Mouse (Mus musculus) heart, embryonic 14.5 days (tissue): ENCODE measurements around the gene Rfx4. TPM values are rescaled to one million over a fixed set of nuclear protein-coding genes. Genes with fewer than 3 reads are reported as not detected.
A peak's percentile ranks its signal among the peaks of the same experiment; 100 is the strongest.

ENCODE experiments used
- ATAC-seq: fragments of 200-750 bp; cut with Nextera tagmentation; 2 replicates; pipeline ENCODE4 v1.8.0; 2017; ENCODE audit warnings: low read depth, moderate TSS enrichment; ENCODE audit not compliant: insufficient number of reproducible peaks, insufficient read depth, low FRiP score
- H3K27ac ChIP-seq, 2 experiments: fragments of 200-500 bp in 1 of 2; fragments of 300-500 bp in 1 of 2; sonication (generic) in 1 of 2; replicated peaks in 1 of 2; 2 replicates each; pipeline ENCODE4 v1.5.1; 2012 to 2014; ENCODE audit warnings: low read depth in 2 of 2, low read length in 2 of 2, control low read depth in 1 of 2, mild to moderate bottlenecking in 1 of 2, mixed read lengths in 1 of 2; ENCODE audit not compliant: control insufficient read depth in 1 of 2, insufficient read depth in 1 of 2
- H3K27me3 ChIP-seq: fragments of 300-500 bp; sonication (generic); 2 replicates; pipeline ENCODE4 v1.6.1; 2014; ENCODE audit warnings: mild to moderate bottlenecking, low read length, control low read depth; ENCODE audit not compliant: control insufficient read depth, insufficient read depth
- H3K36me3 ChIP-seq: fragments of 300-500 bp; sonication (generic); 2 replicates; pipeline ENCODE4 v1.6.1; 2014; ENCODE audit warnings: mild to moderate bottlenecking, control low read depth, low read length, mixed read lengths; ENCODE audit not compliant: control insufficient read depth, insufficient read depth
- H3K4me1 ChIP-seq, 2 experiments: fragments of 200-500 bp in 1 of 2; fragments of 300-500 bp in 1 of 2; sonication (generic) in 1 of 2; 2 replicates each; pipeline ENCODE4 v1.6.1; 2012 to 2014; ENCODE audit warnings: low read length in 2 of 2, control low read depth in 1 of 2, mixed read lengths in 1 of 2; ENCODE audit not compliant: control insufficient read depth in 2 of 2, insufficient read depth in 2 of 2
- H3K4me2 ChIP-seq: fragments of 300-500 bp; sonication (generic); 2 replicates; pipeline ENCODE4 v1.6.1; 2014; ENCODE audit warnings: mild to moderate bottlenecking, low read length
- H3K4me3 ChIP-seq, 2 experiments: fragments of 200-500 bp in 1 of 2; fragments of 300-500 bp in 1 of 2; sonication (generic) in 1 of 2; 2 replicates each; pipeline ENCODE4 v1.5.1; 2012 to 2014; ENCODE audit warnings: low read length in 2 of 2, mild to moderate bottlenecking in 2 of 2, control low read depth in 1 of 2, low read depth in 1 of 2, moderate library complexity in 1 of 2; ENCODE audit not compliant: control insufficient read depth in 1 of 2, insufficient read depth in 1 of 2
- H3K9ac ChIP-seq: fragments of 300-500 bp; sonication (generic); 2 replicates; pipeline ENCODE4 v1.6.1; 2014; ENCODE audit warnings: mild to moderate bottlenecking, low read length
- H3K9me3 ChIP-seq: fragments of 300-500 bp; sonication (generic); 2 replicates; pipeline ENCODE4 v1.6.1; 2016; ENCODE audit warnings: low read length, control low read depth; ENCODE audit not compliant: control insufficient read depth
- WGBS: fragments of 180-500 bp; shearing (Covaris S2); extraction: QIAGEN DNeasy Blood & Tissue Kit; methylation state at CpG from one replicate; pipeline ENCODE4 v1.1.7; 2014; 5-methylcytosine and 5-hydroxymethylcytosine counted together
- polyA plus RNA-seq: library from polyadenylated mRNA; unstranded; fragments of >200 nt; fragmentation: Nextera tagmentation; extraction: Ambion mirVana; gene quantifications from 2 replicates; pipeline ENCODE4 v1.2.1, GENCODE M21; 2014

Gene Rfx4
- polyA plus RNA-seq, 1 experiment from 2014 or later = not detected

DNA sequence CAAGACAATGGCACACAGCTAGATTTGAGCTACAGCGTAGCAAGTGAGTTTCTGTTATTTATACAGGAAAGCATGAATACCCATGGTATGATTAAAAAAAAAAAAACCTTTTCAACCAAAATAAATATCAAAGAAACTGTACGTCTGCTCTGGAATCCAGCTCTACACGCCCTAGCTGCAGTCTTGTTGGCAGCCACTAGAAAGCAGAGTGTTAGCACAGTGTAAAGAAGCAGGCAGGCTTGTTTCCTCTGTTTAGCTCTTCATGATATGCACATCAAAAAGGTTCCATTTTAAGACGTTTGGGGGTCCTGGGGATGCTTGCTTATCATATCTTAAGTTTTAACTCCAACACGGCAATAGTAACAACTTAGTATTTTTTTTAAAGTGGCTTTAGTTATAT is 43.9 kb upstream of the Rfx4 start:
- no peak for ATAC-seq
- Histone ChIP-seq H3K4me3 (no peak overlapping the region), H3K27me3 (no peaks in the 10 kb centered on the region), H3K4me1 (peaks cover 16 to 34% of the 10 kb centered on the region in 2 experiments), H3K4me2 (no peak overlapping the region), H3K9me3 (no peaks in the 10 kb centered on the region), H3K9ac (0 out of 2 replicates have a peak overlapping the region, but pooled peaks have one; percentile 12), H3K27ac (no peak overlapping the region), H3K36me3 (peaks cover 42% of the 10 kb centered on the region)
- WGBS = 40% methylated on average over 5 of the region's 5 CpGs

DNA sequence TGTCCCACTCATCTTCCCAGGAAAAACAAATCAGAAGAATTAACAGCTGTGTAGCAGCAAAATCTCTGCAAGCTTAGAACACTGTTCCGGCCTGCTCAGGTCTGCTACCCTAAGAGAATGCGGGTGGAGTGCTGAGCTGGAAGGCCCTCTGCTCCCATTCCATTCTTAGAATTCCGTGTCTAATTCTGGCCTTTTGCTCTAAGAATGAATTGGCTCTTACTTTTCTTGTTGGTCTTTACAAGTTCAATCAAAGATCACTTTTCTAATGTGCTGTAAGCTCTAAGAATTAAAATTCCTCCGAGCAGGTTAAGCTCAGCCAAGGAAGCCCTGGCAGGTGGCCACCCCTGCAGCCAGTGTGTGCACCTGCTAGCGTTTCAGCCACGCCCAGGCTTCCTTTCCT is 43.3 kb upstream of the Rfx4 start:
- no peak for ATAC-seq
- Histone ChIP-seq H3K4me1 (peaks cover 16 to 28% of the 10 kb centered on the region in 2 experiments), H3K4me3 (no peak overlapping the region), H3K4me2 (peak overlapping the region; percentile 7; the same call in 1 of the 2 replicates), H3K9me3 (no peaks in the 10 kb centered on the region), H3K9ac (0 out of 2 replicates have a peak overlapping the region, but pooled peaks have one; percentile 12), H3K27me3 (no peaks in the 10 kb centered on the region), H3K27ac (0 out of 4 replicates have a peak overlapping the region, but pooled peaks of 1 of the 2 experiments have one; percentile 2), H3K36me3 (peaks cover 43% of the 10 kb centered on the region)
- WGBS = 56% methylated on average over 6 of the region's 6 CpGs

DNA sequence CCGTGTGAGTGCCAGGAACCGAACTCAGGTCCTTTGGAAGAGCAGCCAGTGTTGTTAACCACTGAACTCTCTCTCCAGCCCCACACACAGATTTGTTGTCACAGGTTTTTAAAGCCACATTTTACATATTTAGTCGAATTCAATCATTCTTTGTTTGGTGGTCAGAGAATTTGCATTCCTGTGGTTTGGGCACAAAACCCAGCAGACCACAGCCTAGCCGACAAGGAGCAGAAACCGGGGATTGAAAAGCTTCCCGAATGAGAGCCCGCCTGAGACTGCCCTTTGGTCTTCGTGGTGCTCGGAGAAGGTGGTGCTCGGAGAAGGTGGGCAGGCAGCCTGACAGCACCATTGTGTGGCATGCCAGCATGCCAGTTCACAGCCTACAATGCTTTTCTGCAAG is 42.8 kb upstream of the Rfx4 start:
- Histone ChIP-seq H3K27ac (no peak overlapping the region), H3K4me3 (no peak overlapping the region), H3K36me3 (peaks cover 43% of the 10 kb centered on the region), H3K9me3 (no peaks in the 10 kb centered on the region), H3K9ac (no peak overlapping the region), H3K4me1 (peaks cover 16 to 23% of the 10 kb centered on the region in 2 experiments), H3K27me3 (no peaks in the 10 kb centered on the region), H3K4me2 (no peak overlapping the region)
- ATAC-seq = no peak
- 91% methylated on average over 10 of the region's 10 CpGs for WGBS

DNA sequence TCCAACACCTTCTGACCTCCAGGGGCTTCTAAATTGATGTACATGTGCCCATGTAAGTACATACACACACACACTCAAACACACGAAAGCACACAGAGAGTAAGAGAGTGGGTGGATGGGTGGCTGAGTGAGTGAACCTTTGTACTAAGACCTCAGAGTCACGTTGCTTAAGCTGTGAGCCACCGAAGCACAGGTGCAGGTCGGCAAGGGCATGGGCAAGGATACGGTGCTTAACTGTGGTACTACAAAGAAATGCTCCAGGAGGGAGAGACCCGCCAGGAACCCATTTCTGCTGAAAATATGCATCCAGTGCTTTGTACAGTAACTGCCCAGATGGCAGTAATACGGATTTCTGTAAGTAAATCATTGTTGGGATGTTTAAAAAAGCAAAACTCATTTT is 40.2 kb upstream of the Rfx4 start:
- 88% methylated on average over 7 of the region's 7 CpGs for WGBS
- Histone ChIP-seq H3K9ac (no peak overlapping the region), H3K9me3 (no peaks in the 10 kb centered on the region), H3K27me3 (no peaks in the 10 kb centered on the region), H3K4me2 (no peak overlapping the region), H3K36me3 (peaks cover 48% of the 10 kb centered on the region), H3K4me3 (no peak overlapping the region), H3K4me1 (peaks cover 16 to 23% of the 10 kb centered on the region in 2 experiments), H3K27ac (no peak overlapping the region)
- ATAC-seq = no peak

DNA sequence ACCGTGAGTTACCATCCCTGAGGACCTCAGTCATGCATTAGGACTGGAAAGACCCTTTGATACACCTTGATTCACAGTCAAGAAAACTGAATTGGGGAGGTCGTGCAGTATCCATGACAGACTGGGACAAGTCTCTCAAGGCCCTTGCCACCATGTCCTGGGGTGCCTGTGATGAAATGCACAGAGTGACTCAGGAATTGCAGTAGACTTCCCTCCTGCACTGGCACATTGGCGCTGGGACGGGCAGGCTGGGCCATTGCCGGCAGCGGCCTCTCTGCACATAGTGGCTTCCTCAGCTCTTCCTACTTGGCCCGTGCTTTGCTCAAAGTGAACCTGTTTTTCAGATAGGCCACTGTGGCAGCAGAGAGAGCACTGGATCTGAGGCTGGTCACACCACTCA is 39.3 kb upstream of the Rfx4 start:
- Histone ChIP-seq H3K4me1 (peaks cover 14 to 23% of the 10 kb centered on the region in 2 experiments), H3K36me3 (peaks cover 58% of the 10 kb centered on the region), H3K9ac (no peak overlapping the region), H3K27me3 (no peaks in the 10 kb centered on the region), H3K4me3 (no peak overlapping the region), H3K27ac (no peak overlapping the region), H3K9me3 (no peaks in the 10 kb centered on the region), H3K4me2 (no peak overlapping the region)
- WGBS = 91% methylated on average over 7 of the region's 7 CpGs
- ATAC-seq = no peak

DNA sequence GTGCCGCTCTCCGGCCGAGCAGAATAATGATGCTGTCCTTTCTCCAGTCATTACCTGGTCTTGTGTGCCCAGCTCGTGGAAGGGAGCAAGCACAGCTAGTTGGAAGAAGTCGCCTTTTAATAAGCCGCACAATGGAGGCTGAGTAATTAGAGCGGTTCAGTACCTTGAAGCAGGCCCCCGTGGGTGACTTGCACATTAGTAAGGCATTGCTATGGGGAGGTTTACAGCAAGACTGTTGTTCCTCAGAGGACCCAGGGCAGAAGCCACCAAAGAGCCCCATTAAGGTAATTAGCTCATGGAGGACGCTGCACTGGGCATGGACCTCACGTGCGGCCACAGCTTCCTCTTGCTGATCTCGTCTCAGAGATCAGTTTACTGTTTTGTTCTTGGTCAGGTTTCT is 33.2 kb upstream of the Rfx4 start:
- no peak overlapping the region for H3K4me2 ChIP-seq
- ATAC-seq = no peak
- 89% methylated on average over 12 of the region's 12 CpGs for WGBS
- H3K9ac ChIP-seq = no peak overlapping the region
- H3K27ac ChIP-seq = no peak overlapping the region
- H3K36me3 ChIP-seq = peaks cover 52% of the 10 kb centered on the region
- H3K9me3 ChIP-seq = no peaks in the 10 kb centered on the region
- H3K4me1 ChIP-seq = no peaks in the 10 kb centered on the region
- H3K27me3 ChIP-seq = no peaks in the 10 kb centered on the region
- H3K4me3 ChIP-seq = no peak overlapping the region

DNA sequence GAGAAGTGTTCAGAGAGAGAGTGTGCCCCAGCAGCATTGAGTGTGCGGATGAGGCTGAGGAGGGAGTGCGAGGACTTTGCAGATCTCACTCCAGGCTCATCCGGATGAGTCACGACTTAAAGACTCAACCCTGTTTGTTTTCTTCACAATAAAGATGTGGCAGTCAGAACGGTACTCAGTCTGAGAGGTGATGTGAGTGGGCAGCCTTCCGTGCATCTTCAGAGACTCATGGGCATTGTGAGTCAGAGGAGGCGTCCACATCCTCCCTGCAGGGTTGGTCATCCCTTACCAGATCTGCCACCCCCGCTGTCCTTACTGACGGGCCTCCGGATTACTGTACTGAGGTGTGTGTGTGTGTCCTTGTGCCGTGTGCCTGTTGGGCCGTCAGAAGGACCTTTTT is 28.9 kb upstream of the Rfx4 start:
- no peak overlapping the region for H3K9ac ChIP-seq
- 86% methylated on average over 12 of the region's 12 CpGs for whole genome bisulfite sequencing
- H3K27me3 ChIP-seq = no peaks in the 10 kb centered on the region
- H3K4me3 ChIP-seq = no peak overlapping the region
- no peaks in the 10 kb centered on the region for H3K4me1 ChIP-seq
- ATAC-seq = no peak
- peaks cover 29% of the 10 kb centered on the region for H3K36me3 ChIP-seq
- no peak overlapping the region for H3K4me2 ChIP-seq
- no peaks in the 10 kb centered on the region for H3K9me3 ChIP-seq
- no peak overlapping the region for H3K27ac ChIP-seq

DNA sequence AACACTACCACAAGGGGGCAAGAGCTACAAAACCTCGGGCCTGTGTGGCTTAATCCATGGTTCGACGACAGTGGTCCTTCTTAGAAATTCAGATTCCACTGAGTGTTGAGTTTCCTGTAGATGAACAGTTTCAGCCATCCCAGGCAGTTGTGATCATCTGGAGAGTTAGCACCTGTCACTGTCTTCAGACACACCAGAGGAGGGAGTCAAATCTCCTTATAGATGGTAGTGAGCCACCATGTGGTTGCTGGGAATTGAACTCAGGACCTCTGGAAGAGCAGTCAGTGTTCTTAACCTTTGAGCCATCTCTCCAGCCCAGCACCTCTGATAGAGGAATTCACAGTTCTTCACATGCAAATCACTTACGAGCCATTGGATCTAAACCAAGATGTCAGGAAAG is 28.1 kb upstream of the Rfx4 start:
- H3K4me2 ChIP-seq = no peak overlapping the region
- no peak overlapping the region for H3K9ac ChIP-seq
- no peak overlapping the region for H3K27ac ChIP-seq
- H3K9me3 ChIP-seq = no peaks in the 10 kb centered on the region
- no peaks in the 10 kb centered on the region for H3K27me3 ChIP-seq
- H3K4me1 ChIP-seq = no peaks in the 10 kb centered on the region
- WGBS = 82% methylated on average over 4 of the region's 4 CpGs
- no peak overlapping the region for H3K4me3 ChIP-seq
- peaks cover 23% of the 10 kb centered on the region for H3K36me3 ChIP-seq
- no peak for ATAC-seq
